Mouse (Mus musculus): ENCODE results near the gene Trmt11. TPM values are rescaled to one million over a fixed set of nuclear protein-coding genes. Genes with fewer than 3 reads are reported as not detected.

Gene Trmt11
- polyA plus RNA-seq, 1 experiment from 2014 or later = 10.5 TPM

DNA sequence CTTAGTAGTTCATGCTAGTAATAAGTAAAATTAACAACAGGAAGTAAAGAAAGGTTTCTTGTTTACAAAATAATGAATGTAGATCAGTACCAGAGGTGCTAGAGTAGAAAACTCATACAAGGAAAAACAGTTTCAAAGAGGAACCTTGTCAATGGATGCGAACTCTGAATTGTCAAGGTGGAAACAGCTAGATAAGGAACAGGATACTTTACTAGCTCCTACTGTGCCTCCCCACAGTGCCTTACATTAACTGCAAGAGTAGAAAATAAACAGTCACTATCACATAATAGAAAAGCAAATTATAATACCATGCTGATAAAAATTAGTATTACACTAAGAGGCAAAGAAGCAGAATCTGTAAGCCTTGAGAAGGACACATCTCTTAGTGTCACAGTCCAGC, 14.9 kb downstream of the Trmt11 start:
- no peak; the same call in 1 of the 2 replicates for ATAC-seq (ENCODE audit: low read depth)
- Histone ChIP-seq H3K4me3 (ENCODE audit: low read depth, low read length) (no peak overlapping the region), H3K27me3 (ENCODE audit: control insufficient read depth, insufficient read depth, low read depth, low read length) (no peaks in the 10 kb centered on the region), H3K27ac (ENCODE audit: low read length) (no peak overlapping the region), H3K9ac (ENCODE audit: low read depth, low read length) (no peak overlapping the region), H3K4me2 (ENCODE audit: low read depth, low read length) (no peak overlapping the region), H3K36me3 (ENCODE audit: control insufficient read depth, insufficient read depth) (peaks cover 3% of the 10 kb centered on the region), H3K4me1 (ENCODE audit: control insufficient read depth, low read depth, low read length) (no peaks in the 10 kb centered on the region), H3K9me3 (replicated peaks; ENCODE audit: control insufficient read depth, low read length) (no peaks in the 10 kb centered on the region)
- WGBS (ENCODE audit: insufficient replicate concordance) = 39% methylated on average over 1 of the region's 1 CpGs

- Histone ChIP-seq H3K4me3 (ENCODE audit: low read depth, low read length) (no peak overlapping the region), H3K27ac (ENCODE audit: low read length) (no peak overlapping the region), H3K9me3 (replicated peaks; ENCODE audit: control insufficient read depth, low read length) (no peaks in the 10 kb centered on the region), H3K4me1 (ENCODE audit: control insufficient read depth, low read depth, low read length) (no peaks in the 10 kb centered on the region), H3K9ac (ENCODE audit: low read depth, low read length) (no peak overlapping the region), H3K27me3 (ENCODE audit: control insufficient read depth, insufficient read depth, low read depth, low read length) (no peaks in the 10 kb centered on the region), H3K4me2 (ENCODE audit: low read depth, low read length) (no peak overlapping the region), H3K36me3 (ENCODE audit: control insufficient read depth, insufficient read depth) (no peaks in the 10 kb centered on the region)
- peak; percentile 99 for ATAC-seq (ENCODE audit: low read depth)
- 67% methylated on average over 5 of the region's 5 CpGs for WGBS (ENCODE audit: insufficient replicate concordance)
Observed at GRCm38 (mm10) chr10:30577670-30578280, 22.8 kb downstream of the Trmt11 start.

DNA sequence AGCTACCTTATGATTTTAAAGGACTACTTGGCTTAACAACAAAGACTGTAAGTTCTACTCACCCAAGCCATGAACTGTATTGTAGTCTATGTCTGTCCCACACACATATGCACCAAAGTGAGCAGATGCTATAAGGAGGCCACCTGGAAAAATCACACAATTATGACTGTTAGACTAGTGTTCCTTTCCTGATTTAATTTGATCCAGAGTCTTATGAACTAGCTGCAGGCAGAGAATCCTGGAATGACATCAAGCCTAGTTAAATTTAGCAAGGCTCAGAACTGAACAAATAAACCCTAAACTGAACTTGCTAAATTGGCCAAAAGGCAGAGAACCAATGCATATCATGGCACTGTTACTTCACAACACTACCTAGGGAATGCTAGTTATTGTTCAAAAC, 34.2 kb downstream of the Trmt11 start:
- Histone ChIP-seq H3K36me3 (ENCODE audit: control insufficient read depth, insufficient read depth) (no peaks in the 10 kb centered on the region; the same call in 1 of the 2 replicates), H3K9ac (ENCODE audit: low read depth, low read length) (no peak overlapping the region), H3K27me3 (ENCODE audit: control insufficient read depth, insufficient read depth, low read depth, low read length) (no peaks in the 10 kb centered on the region), H3K9me3 (replicated peaks; ENCODE audit: control insufficient read depth, low read length) (no peaks in the 10 kb centered on the region), H3K4me3 (ENCODE audit: low read depth, low read length) (no peak overlapping the region), H3K27ac (ENCODE audit: low read length) (no peak overlapping the region), H3K4me2 (ENCODE audit: low read depth, low read length) (no peak overlapping the region), H3K4me1 (ENCODE audit: control insufficient read depth, low read depth, low read length) (no peaks in the 10 kb centered on the region)
- ATAC-seq (ENCODE audit: low read depth) = no peak

- 72% methylated on average over 3 of the region's 3 CpGs for WGBS (ENCODE audit: insufficient replicate concordance)
- Histone ChIP-seq H3K9me3 (replicated peaks; ENCODE audit: control insufficient read depth, low read length) (no peaks in the 10 kb centered on the region), H3K4me2 (ENCODE audit: low read depth, low read length) (no peak overlapping the region), H3K27ac (ENCODE audit: low read length) (no peak overlapping the region), H3K4me1 (ENCODE audit: control insufficient read depth, low read depth, low read length) (no peaks in the 10 kb centered on the region), H3K27me3 (ENCODE audit: control insufficient read depth, insufficient read depth, low read depth, low read length) (no peaks in the 10 kb centered on the region), H3K9ac (ENCODE audit: low read depth, low read length) (no peak overlapping the region), H3K36me3 (ENCODE audit: control insufficient read depth, insufficient read depth) (peaks cover 2% of the 10 kb centered on the region), H3K4me3 (ENCODE audit: low read depth, low read length) (no peak overlapping the region)
- no peak for ATAC-seq (ENCODE audit: low read depth)
Observed at GRCm38 (mm10) chr10:30564651-30565050, 35.9 kb downstream of the Trmt11 start.

- H3K27me3 ChIP-seq (ENCODE audit: control insufficient read depth, insufficient read depth, low read depth, low read length) = no peaks in the 10 kb centered on the region
- no peak overlapping the region for H3K27ac ChIP-seq (ENCODE audit: low read length)
- no peaks in the 10 kb centered on the region for H3K9me3 ChIP-seq (replicated peaks; ENCODE audit: control insufficient read depth, low read length)
- H3K9ac ChIP-seq (ENCODE audit: low read depth, low read length) = no peak overlapping the region
- 65% methylated on average over 11 of the region's 11 CpGs for WGBS (ENCODE audit: insufficient replicate concordance)
- no peak overlapping the region for H3K4me2 ChIP-seq (ENCODE audit: low read depth, low read length)
- no peak overlapping the region for H3K4me3 ChIP-seq (ENCODE audit: low read depth, low read length)
- H3K36me3 ChIP-seq (ENCODE audit: control insufficient read depth, insufficient read depth) = peaks cover 15% of the 10 kb centered on the region
- ATAC-seq (ENCODE audit: low read depth) = peak; percentile 75
- no peaks in the 10 kb centered on the region; the same call in 1 of the 2 replicates for H3K4me1 ChIP-seq (ENCODE audit: control insufficient read depth, low read depth, low read length)
Observed at GRCm38 (mm10) chr10:30555686-30556578, 44.6 kb downstream of the Trmt11 start.

GRCm38 (mm10) chr10:30552377-30552776, 48.2 kb downstream of the Trmt11 start:
- WGBS (ENCODE audit: insufficient replicate concordance) = 48% methylated on average over 1 of the region's 1 CpGs
- no peak overlapping the region for H3K9ac ChIP-seq (ENCODE audit: low read depth, low read length)
- no peak overlapping the region for H3K27ac ChIP-seq (ENCODE audit: low read length)
- no peaks in the 10 kb centered on the region for H3K9me3 ChIP-seq (replicated peaks; ENCODE audit: control insufficient read depth, low read length)
- ATAC-seq (ENCODE audit: low read depth) = no peak
- peaks cover 10% of the 10 kb centered on the region for H3K36me3 ChIP-seq (ENCODE audit: control insufficient read depth, insufficient read depth)
- no peaks in the 10 kb centered on the region; the same call in 1 of the 2 replicates for H3K4me1 ChIP-seq (ENCODE audit: control insufficient read depth, low read depth, low read length)
- H3K4me3 ChIP-seq (ENCODE audit: low read depth, low read length) = no peak overlapping the region
- no peaks in the 10 kb centered on the region for H3K27me3 ChIP-seq (ENCODE audit: control insufficient read depth, insufficient read depth, low read depth, low read length)
- no peak overlapping the region for H3K4me2 ChIP-seq (ENCODE audit: low read depth, low read length)

DNA sequence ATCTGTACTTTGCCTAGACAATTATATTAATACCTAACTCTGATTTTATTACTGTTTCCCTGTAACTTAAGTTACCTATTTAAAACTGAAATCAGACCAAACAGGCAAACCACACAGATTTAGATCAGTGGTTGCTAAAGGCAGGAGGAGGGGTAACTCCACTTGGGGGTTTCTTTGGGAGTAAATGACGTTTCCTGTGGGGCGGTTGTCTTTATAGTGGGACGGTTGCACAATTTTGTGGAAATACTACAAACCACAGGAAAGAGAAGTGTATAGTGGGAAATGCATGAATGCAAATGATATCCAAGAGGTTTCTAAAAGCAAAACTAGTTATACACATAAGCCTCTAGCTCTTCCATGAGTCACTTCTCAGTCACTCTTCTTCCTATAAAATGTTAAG, 50.6 kb downstream of the Trmt11 start:
- Histone ChIP-seq H3K9me3 (replicated peaks; ENCODE audit: control insufficient read depth, low read length) (no peaks in the 10 kb centered on the region), H3K27ac (ENCODE audit: low read length) (no peak overlapping the region), H3K4me2 (ENCODE audit: low read depth, low read length) (no peak overlapping the region), H3K4me1 (ENCODE audit: control insufficient read depth, low read depth, low read length) (no peaks in the 10 kb centered on the region), H3K27me3 (ENCODE audit: control insufficient read depth, insufficient read depth, low read depth, low read length) (no peaks in the 10 kb centered on the region), H3K9ac (ENCODE audit: low read depth, low read length) (no peak overlapping the region), H3K4me3 (ENCODE audit: low read depth, low read length) (no peak overlapping the region), H3K36me3 (ENCODE audit: control insufficient read depth, insufficient read depth) (peaks cover 8% of the 10 kb centered on the region; the same call in 1 of the 2 replicates)
- 47% methylated on average over 3 of the region's 3 CpGs for WGBS (ENCODE audit: insufficient replicate concordance)
- no peak for ATAC-seq (ENCODE audit: low read depth)

DNA sequence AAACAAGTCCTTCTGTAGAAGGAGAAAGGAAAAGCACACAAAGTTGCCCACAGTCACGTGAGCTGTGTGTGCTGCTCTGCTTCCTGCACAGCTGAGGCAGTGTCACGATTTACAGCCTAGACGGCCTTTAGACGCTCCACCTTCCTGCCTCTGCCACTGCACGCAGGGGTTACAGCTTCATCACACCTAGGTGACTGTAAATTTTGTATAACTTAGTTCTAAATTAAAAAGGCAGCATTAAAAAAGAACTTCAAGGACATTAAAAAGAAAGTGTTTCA, 62.1 kb downstream of the Trmt11 start:
- Histone ChIP-seq H3K9me3 (replicated peaks; ENCODE audit: control insufficient read depth, low read length) (no peaks in the 10 kb centered on the region), H3K9ac (ENCODE audit: low read depth, low read length) (no peak overlapping the region), H3K27me3 (ENCODE audit: control insufficient read depth, insufficient read depth, low read depth, low read length) (no peaks in the 10 kb centered on the region), H3K36me3 (ENCODE audit: control insufficient read depth, insufficient read depth) (no peaks in the 10 kb centered on the region; the same call in none of the 2 replicates), H3K27ac (ENCODE audit: low read length) (no peak overlapping the region), H3K4me3 (ENCODE audit: low read depth, low read length) (no peak overlapping the region), H3K4me2 (ENCODE audit: low read depth, low read length) (no peak overlapping the region), H3K4me1 (ENCODE audit: control insufficient read depth, low read depth, low read length) (no peaks in the 10 kb centered on the region)
- ATAC-seq (ENCODE audit: low read depth) = no peak
- WGBS (ENCODE audit: insufficient replicate concordance) = 61% methylated on average over 5 of the region's 5 CpGs

All from liver, embryonic 16.5 days (tissue).